Mouse (Mus musculus) thymus, postnatal 25 days (tissue): Measurements from ENCODE around the gene Dnase2b.

ENCODE experiments used
- DNase-seq: peaks from one replicate; pipeline ENCODE4 v3.0.0; 2022

The Dnase2b gene

GRCm38 (mm10) chr3:146611261-146611660 is 4.1 kb downstream of the Dnase2b start:
- no peak for DNase-seq

- no peak for DNase-seq
Observed at GRCm38 (mm10) chr3:146610322-146610721, 5.1 kb downstream of the Dnase2b start.

GRCm38 (mm10) chr3:146607368-146607767 is 8.0 kb downstream of the Dnase2b start:
- DNase-seq, result no peak

- no peak for DNase-seq
Observed at GRCm38 (mm10) chr3:146604647-146605046, 10.7 kb downstream of the Dnase2b start.

GRCm38 (mm10) chr3:146602531-146602930 is 12.9 kb downstream of the Dnase2b start:
- DNase-seq, result no peak

GRCm38 (mm10) chr3:146601205-146601604 is 14.2 kb downstream of the Dnase2b start:
- no peak for DNase-seq

GRCm38 (mm10) chr3:146599198-146599900 is 16.0 kb downstream of the Dnase2b start:
- no peak for DNase-seq

GRCm38 (mm10) chr3:146598411-146598810 is 17.0 kb downstream of the Dnase2b start:
- no peak for DNase-seq

- no peak for DNase-seq
Observed at GRCm38 (mm10) chr3:146596864-146597263, 18.5 kb downstream of the Dnase2b start.

- no peak for DNase-seq
Observed at GRCm38 (mm10) chr3:146596387-146596786, 19.0 kb downstream of the Dnase2b start.

- DNase-seq, result no peak
Observed at GRCm38 (mm10) chr3:146595440-146595839, 20.0 kb downstream of the Dnase2b start.

GRCm38 (mm10) chr3:146591601-146592000 is 23.8 kb downstream of the Dnase2b start:
- no peak for DNase-seq

GRCm38 (mm10) chr3:146591159-146591558 is 24.2 kb downstream of the Dnase2b start:
- DNase-seq, result no peak

GRCm38 (mm10) chr3:146589523-146589922 is 25.9 kb downstream of the Dnase2b start:
- no peak for DNase-seq

- no peak for DNase-seq
Observed at GRCm38 (mm10) chr3:146586616-146587015, 28.8 kb downstream of the Dnase2b start.

GRCm38 (mm10) chr3:146583908-146584307 is 31.5 kb downstream of the Dnase2b start:
- no peak for DNase-seq

- DNase-seq, result no peak
Observed at GRCm38 (mm10) chr3:146583478-146583877, 31.9 kb downstream of the Dnase2b start.

GRCm38 (mm10) chr3:146580039-146580729 is 35.2 kb downstream of the Dnase2b start:
- no peak for DNase-seq

GRCm38 (mm10) chr3:146577591-146577990 is 37.8 kb downstream of the Dnase2b start:
- no peak for DNase-seq

- no peak for DNase-seq
Observed at GRCm38 (mm10) chr3:146571341-146571740, 44.1 kb downstream of the Dnase2b start.

- DNase-seq, result no peak
Observed at GRCm38 (mm10) chr3:146570939-146571338, 44.5 kb downstream of the Dnase2b start.

- no peak for DNase-seq
Observed at GRCm38 (mm10) chr3:146570148-146570782, 45.1 kb downstream of the Dnase2b start, which contains the start of gene Uox. Gene Uox (plus strand): TSS chr3:146570426.

- no peak for DNase-seq
Observed at GRCm38 (mm10) chr3:146569594-146569993, 45.8 kb downstream of the Dnase2b start.
